In genomic region chr2:18952102-18952673, GRCm38 (mm10) we compare ENCODE assay signal across 8 mouse cellular contexts. TPM values are rescaled to one million over a fixed set of nuclear protein-coding genes. Genes with fewer than 3 reads are reported as not detected.
A peak's percentile ranks its signal among the peaks of the same experiment; 100 is the strongest.
DNase-seq lines count a peak whose midpoint lies in the region; ATAC-seq lines count a peak whose summit lies in the region.

No protein-coding gene starts in this region.

- 78% methylated on average over 7 of the region's 7 CpGs for WGBS in hindbrain, embryonic 10.5 days
- 73% methylated on average over 7 of the region's 7 CpGs for WGBS in hindbrain, embryonic 16.5 days
- WGBS in hindbrain, embryonic 14.5 days, result 81% methylated on average over 7 of the region's 7 CpGs

- no peaks in the 10 kb centered on the region for H3K27me3 ChIP-seq in hindbrain, embryonic 10.5 days (ENCODE audit: insufficient read depth, poor library complexity, severe bottlenecking)
- H3K27me3 ChIP-seq in hindbrain, embryonic 16.5 days (replicated peaks; ENCODE audit: control insufficient read depth, insufficient read depth, low read length), result no peaks in the 10 kb centered on the region
- H3K27me3 ChIP-seq in hindbrain, embryonic 14.5 days (ENCODE audit: control insufficient read depth, insufficient read depth, low read length), result no peaks in the 10 kb centered on the region

- 0 out of 2 replicates have a peak overlapping the region, but pooled peaks have one; percentile 12 for H3K27ac ChIP-seq in hindbrain, embryonic 10.5 days
- no peak overlapping the region for H3K27ac ChIP-seq in hindbrain, embryonic 16.5 days (ENCODE audit: low read depth, low read length)
- no peak overlapping the region for H3K27ac ChIP-seq in hindbrain, embryonic 14.5 days

- H3K9me3 ChIP-seq in hindbrain, embryonic 10.5 days, result no peaks in the 10 kb centered on the region
- H3K9me3 ChIP-seq in hindbrain, embryonic 16.5 days (ENCODE audit: control insufficient read depth, low read length), result no peaks in the 10 kb centered on the region
- H3K9me3 ChIP-seq in hindbrain, embryonic 14.5 days (ENCODE audit: control insufficient read depth, low read length), result no peaks in the 10 kb centered on the region

- H3K4me2 ChIP-seq in hindbrain, embryonic 16.5 days (ENCODE audit: low read length), result no peak overlapping the region
- no peak overlapping the region for H3K4me2 ChIP-seq in hindbrain, embryonic 14.5 days (replicated peaks)

- H3K36me3 ChIP-seq in hindbrain, embryonic 10.5 days, result no peaks in the 10 kb centered on the region
- H3K36me3 ChIP-seq in hindbrain, embryonic 16.5 days (ENCODE audit: control insufficient read depth, insufficient read depth, low read length), result no peaks in the 10 kb centered on the region
- no peaks in the 10 kb centered on the region for H3K36me3 ChIP-seq in hindbrain, embryonic 14.5 days (replicated peaks; ENCODE audit: control insufficient read depth, insufficient read depth)

- intact Hi-C loops in left cerebral cortex, postnatal 36 days (cut with DNase I), result loop anchor here (5.0 kb wide), 1 partner anchor 45 kb away; the partner anchor contains the start of genes 4930426L09Rik and Pip4k2a

- no peak for ATAC-seq in hindbrain, embryonic 16.5 days
- ATAC-seq in activated CD4-positive, CD25-positive, alpha-beta regulatory T cell, adult 4 months, result peak; percentile 80
- ATAC-seq in hindbrain, embryonic 14.5 days (ENCODE audit: low FRiP score), result no peak

- DNase-seq in hindbrain, embryonic 10.5 days (ENCODE audit: low spot score), result no peak
- peak; percentile 63 to 65 for DNase-seq in left cerebral cortex, postnatal 36 days (ENCODE audit: low spot score in 2 of 2)
- DNase-seq in right cerebral cortex, postnatal 25 days, result peak; percentile 44
- no peak for DNase-seq in embryo, embryonic 10 days (ENCODE audit: low spot score)
- no peak for DNase-seq in hindbrain, embryonic 14.5 days (ENCODE audit: low spot score)
- no peak for DNase-seq in urinary bladder, adult 2 months (ENCODE audit: low spot score)

- H3K4me1 ChIP-seq in hindbrain, embryonic 10.5 days (replicated peaks), result peaks cover 20% of the 10 kb centered on the region
- H3K4me1 ChIP-seq in hindbrain, embryonic 16.5 days (ENCODE audit: control insufficient read depth, insufficient read depth, low read depth, low read length), result no peaks in the 10 kb centered on the region
- no peaks in the 10 kb centered on the region for H3K4me1 ChIP-seq in hindbrain, embryonic 14.5 days (replicated peaks; ENCODE audit: control insufficient read depth, insufficient read depth, low read length)

- no peak overlapping the region for H3K4me3 ChIP-seq in hindbrain, embryonic 10.5 days
- no peak overlapping the region for H3K4me3 ChIP-seq in hindbrain, embryonic 16.5 days (ENCODE audit: low read length)
- no peak overlapping the region for H3K4me3 ChIP-seq in hindbrain, embryonic 14.5 days (replicated peaks; ENCODE audit: low read length)

- no peak overlapping the region for H3K9ac ChIP-seq in hindbrain, embryonic 16.5 days (ENCODE audit: low read depth, low read length)
- no peak overlapping the region for H3K9ac ChIP-seq in hindbrain, embryonic 14.5 days

RNA-seq across cellular contexts. Expression of gene Pip4k2a, which starts 45.7 kb away (rescaled TPM):
- polyA plus RNA-seq in hindbrain, embryonic 10.5 days (2016; fragmentation: Nextera tagmentation; extraction: Ambion mirVana), result 7.7 and 9.0 TPM in 2 replicates
- 10.2 and 12.5 TPM in 2 replicates for polyA plus RNA-seq in hindbrain, embryonic 16.5 days (2015; fragmentation: Nextera tagmentation; extraction: Ambion mirVana)
- 10 to 100 TPM; 17.7 to 18.7 TPM for polyA plus RNA-seq in activated CD4-positive, CD25-positive, alpha-beta regulatory T cell, adult 4 months (2017; shearing (Covaris generic))
- total RNA-seq in left cerebral cortex, postnatal 36 days (2021), result 10 to 100 TPM; 50.8 to 56.2 TPM
- 14.2 and 15.7 TPM in 2 replicates for polyA plus RNA-seq in hindbrain, embryonic 14.5 days (2014; fragmentation: Nextera tagmentation; extraction: Ambion mirVana)
- polyA plus RNA-seq in urinary bladder, adult 2 months (2012; rRNA removed), result 16.8 and 19.9 TPM in 2 replicates

RNA-seq across cellular contexts. Expression of gene 4930426L09Rik, which starts 46.0 kb away (rescaled TPM):
- 0.17 and 0.55 TPM in 2 replicates for polyA plus RNA-seq in hindbrain, embryonic 10.5 days (2016; fragmentation: Nextera tagmentation; extraction: Ambion mirVana)
- polyA plus RNA-seq in hindbrain, embryonic 16.5 days (2015; fragmentation: Nextera tagmentation; extraction: Ambion mirVana), result 0.18 and 0.52 TPM in 2 replicates
- polyA plus RNA-seq in activated CD4-positive, CD25-positive, alpha-beta regulatory T cell, adult 4 months (2017; shearing (Covaris generic)), result 1 to 10 TPM in 1 of 2 experiments, not detected in 1; 1.6 TPM
- total RNA-seq in left cerebral cortex, postnatal 36 days (2021), result 1 to 10 TPM in 1 of 2 experiments, under 1 TPM in 1; 0.72 to 1.0 TPM
- 0.60 and 0.74 TPM in 2 replicates for polyA plus RNA-seq in hindbrain, embryonic 14.5 days (2014; fragmentation: Nextera tagmentation; extraction: Ambion mirVana)
- polyA plus RNA-seq in urinary bladder, adult 2 months (2012; rRNA removed), result 1.6 and 1.7 TPM in 2 replicates

Comparison
In these comparisons a context has a peak if more than half of its experiments do, and no peak if none do; other contexts are left out.
1. DNase-seq: peak in left cerebral cortex, postnatal 36 days (2 of 2) and right cerebral cortex, postnatal 25 days (single experiment); none in hindbrain, embryonic 10.5 days (single experiment), embryo, embryonic 10 days (single experiment), hindbrain, embryonic 14.5 days (single experiment) and urinary bladder, adult 2 months (single experiment).